Mouse (Mus musculus) G1E (cell line): ENCODE measurements around the gene Ccdc39.

ENCODE experiments used
- CTCF ChIP-seq: IDR thresholded peaks from 2 replicates; pipeline ENCODE4 v1.5.1; 2012; ENCODE audit warnings: low read depth, low read length, inconsistent platforms, mixed read lengths
- GATA1 ChIP-seq: IDR thresholded peaks from 2 replicates; pipeline ENCODE4 v1.6.1; 2012; ENCODE audit warnings: borderline replicate concordance, low read length, inconsistent platforms, mixed read lengths
- POLR2AphosphoS5 ChIP-seq: IDR thresholded peaks from 2 replicates; pipeline ENCODE4 v1.6.1; 2012; ENCODE audit warnings: low read depth, low read length, inconsistent platforms; ENCODE audit not compliant: insufficient replicate concordance
- TAL1 ChIP-seq: conservative IDR thresholded peaks from 2 replicates; pipeline ENCODE4 v1.6.1; 2012; ENCODE audit warnings: low read depth, low read length, inconsistent platforms, mixed read lengths

- TF ChIP-seq CTCF (no peak), GATA1 (no peak), TAL1 (no peak), POLR2AphosphoS5 (no peak)
Observed at GRCm38 (mm10) chr3:33893433-33893832, 49.3 kb upstream of the Ccdc39 start.
